Mouse (Mus musculus) forebrain, embryonic 16.5 days (tissue): ENCODE data around the gene Fam168b. TPM values are rescaled to one million over a fixed set of nuclear protein-coding genes. Genes with fewer than 3 reads are reported as not detected.

ENCODE experiments used
- ATAC-seq: fragments of 200-750 bp; cut with Nextera tagmentation; 2 replicates; pipeline ENCODE4 v1.8.0; 2017; ENCODE audit warnings: mild to moderate bottlenecking, moderate library complexity
- H3K27ac ChIP-seq: fragments of 300-500 bp; sonication (generic); 2 replicates; pipeline ENCODE4 v1.5.1; 2014; ENCODE audit warnings: low read length, control low read depth
- H3K27me3 ChIP-seq: fragments of 300-500 bp; sonication (generic); replicated peaks from 2 replicates; pipeline ENCODE4 v1.6.1; 2014; ENCODE audit warnings: low read length; ENCODE audit not compliant: control insufficient read depth, insufficient read depth
- H3K36me3 ChIP-seq: fragments of 300-500 bp; sonication (generic); 2 replicates; pipeline ENCODE4 v1.6.1; 2014; ENCODE audit not compliant: control insufficient read depth, insufficient read depth
- H3K4me1 ChIP-seq: fragments of 300-500 bp; sonication (generic); replicated peaks from 2 replicates; pipeline ENCODE4 v1.6.1; 2014; ENCODE audit warnings: low read length; ENCODE audit not compliant: control insufficient read depth, insufficient read depth
- H3K4me2 ChIP-seq: fragments of 300-500 bp; sonication (generic); 2 replicates; pipeline ENCODE4 v1.6.1; 2014; ENCODE audit warnings: mild to moderate bottlenecking, low read length, control low read depth
- H3K4me3 ChIP-seq: fragments of 300-500 bp; sonication (generic); replicated peaks from 2 replicates; pipeline ENCODE4 v1.5.1; 2014; ENCODE audit warnings: mild to moderate bottlenecking, low read length, control low read depth
- H3K9ac ChIP-seq: fragments of 300-500 bp; sonication (generic); replicated peaks from 2 replicates; pipeline ENCODE4 v1.6.1; 2014; ENCODE audit warnings: low read depth, low read length, control low read depth
- H3K9me3 ChIP-seq: fragments of 300-500 bp; sonication (generic); 2 replicates; pipeline ENCODE4 v1.6.1; 2016; ENCODE audit warnings: low read length; ENCODE audit not compliant: control insufficient read depth
- WGBS: fragments of 180-500 bp; shearing (Covaris S2); extraction: QIAGEN DNeasy Blood & Tissue Kit; methylation state at CpG from one replicate; pipeline ENCODE4 v1.1.7; 2014; 5-methylcytosine and 5-hydroxymethylcytosine counted together
- polyA plus RNA-seq: library from polyadenylated mRNA; unstranded; fragments of >200 nt; fragmentation: Nextera tagmentation; extraction: Ambion mirVana; gene quantifications from 2 replicates; pipeline ENCODE4 v1.2.1, GENCODE M21; 2015

Fam168b gene
- polyA plus RNA-seq, 1 experiment from 2014 or later, result 161 TPM

DNA sequence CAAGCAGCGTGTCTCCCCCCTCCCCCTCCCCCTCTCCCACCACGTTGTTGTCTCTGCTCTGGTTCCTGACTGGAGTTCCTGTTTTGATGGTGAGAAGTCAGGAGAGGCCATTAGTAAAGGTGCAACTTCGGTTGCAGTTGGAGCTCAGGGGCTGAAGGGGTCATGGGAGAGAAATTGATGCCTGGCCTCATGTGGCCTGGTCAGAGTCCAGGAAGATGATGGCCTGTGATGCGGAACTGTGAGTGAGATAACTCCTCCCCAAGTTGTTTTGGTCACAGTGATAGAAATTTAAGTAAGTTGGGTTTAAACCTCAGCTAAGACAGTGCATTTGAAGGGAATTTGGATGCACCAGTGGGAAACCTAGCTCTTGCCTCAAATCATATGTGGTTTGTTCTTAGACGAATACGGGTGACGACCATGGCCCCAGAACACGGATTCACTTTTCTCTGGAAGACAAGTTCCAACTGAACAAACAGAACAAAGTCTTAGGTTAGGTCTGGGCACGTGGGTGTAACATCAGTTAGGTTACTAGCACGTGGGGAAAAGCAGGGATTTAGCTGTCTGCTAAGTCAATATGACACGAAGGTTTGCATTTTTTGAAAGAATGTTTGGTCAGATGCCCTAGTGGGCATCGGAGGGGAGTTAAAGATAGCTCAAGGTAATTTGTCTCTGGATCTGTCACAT lies 12.3 kb upstream of the Fam168b start:
- H3K9ac ChIP-seq, result no peak overlapping the region
- no peak overlapping the region for H3K4me2 ChIP-seq
- H3K4me1 ChIP-seq, result peaks cover 16% of the 10 kb centered on the region
- H3K9me3 ChIP-seq, result no peaks in the 10 kb centered on the region
- no peak overlapping the region for H3K27ac ChIP-seq
- H3K27me3 ChIP-seq, result no peaks in the 10 kb centered on the region
- WGBS, result 86% methylated on average over 12 of the region's 12 CpGs
- no peak for ATAC-seq
- H3K36me3 ChIP-seq, result no peaks in the 10 kb centered on the region
- H3K4me3 ChIP-seq, result no peak overlapping the region

DNA sequence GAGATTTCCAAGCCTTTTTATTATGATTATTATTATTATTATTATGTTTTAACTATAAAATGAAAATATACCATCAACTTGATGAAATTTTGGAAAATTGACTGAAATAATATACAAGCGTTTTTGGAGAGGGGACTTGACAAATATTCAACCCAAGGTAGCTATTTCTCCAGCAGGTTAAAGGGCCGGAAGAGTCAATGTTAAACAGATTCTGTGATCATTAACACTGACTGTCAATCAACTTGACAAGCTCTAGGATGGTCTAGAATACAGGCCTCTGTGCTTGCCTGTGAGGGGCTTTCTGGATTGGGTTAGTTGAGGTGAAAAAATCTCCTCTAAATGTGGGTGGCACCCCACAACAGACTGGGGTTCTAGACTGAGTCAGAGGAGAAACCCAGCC lies 10.9 kb upstream of the Fam168b start:
- H3K4me3 ChIP-seq, result no peak overlapping the region
- no peak overlapping the region for H3K9ac ChIP-seq
- H3K36me3 ChIP-seq, result no peaks in the 10 kb centered on the region
- H3K4me2 ChIP-seq, result no peak overlapping the region
- 91% methylated on average over 2 of the region's 2 CpGs for WGBS
- H3K27ac ChIP-seq, result no peak overlapping the region
- no peak for ATAC-seq
- H3K9me3 ChIP-seq, result no peaks in the 10 kb centered on the region
- peaks cover 18% of the 10 kb centered on the region for H3K4me1 ChIP-seq
- H3K27me3 ChIP-seq, result no peaks in the 10 kb centered on the region

DNA sequence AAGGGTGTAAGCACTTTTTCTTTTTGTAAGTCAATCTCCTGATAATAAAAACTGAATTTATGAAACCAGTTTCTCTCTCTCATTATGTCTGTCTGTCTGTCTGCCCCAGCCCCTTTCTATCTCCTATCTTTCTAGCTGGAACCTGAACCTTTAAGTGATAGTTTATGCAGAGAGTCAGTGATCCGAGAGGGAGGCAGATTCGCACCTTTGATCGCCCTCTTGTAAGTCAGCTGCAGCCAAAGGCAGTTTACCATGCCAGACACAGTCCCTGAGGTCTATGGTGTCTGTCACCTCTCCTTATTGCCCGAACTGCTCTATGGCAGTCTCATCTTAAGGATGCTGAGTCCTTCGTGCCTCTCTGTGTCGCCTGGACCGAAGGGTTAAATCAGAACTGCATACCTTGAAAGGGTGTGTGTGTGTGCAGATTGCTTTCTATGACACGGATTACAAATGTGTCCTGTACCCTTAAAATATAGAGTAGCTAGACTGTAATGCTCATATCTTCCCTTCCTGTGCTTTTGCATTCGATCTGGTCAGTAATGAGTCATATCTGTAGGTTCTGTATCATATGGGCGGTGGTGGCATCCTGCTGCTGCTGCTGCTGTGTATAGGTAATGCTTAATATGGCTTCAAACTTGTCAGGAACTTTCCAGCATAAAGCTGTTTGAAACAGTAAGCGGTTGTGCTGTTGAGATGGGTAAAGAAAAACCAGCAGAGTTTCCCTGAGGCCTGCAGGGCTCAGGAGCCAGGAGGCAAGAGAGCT lies 9.4 kb upstream of the Fam168b start:
- H3K9ac ChIP-seq, result no peak overlapping the region; the same call in 1 of the 2 replicates
- no peak for ATAC-seq
- no peak overlapping the region for H3K27ac ChIP-seq
- H3K4me2 ChIP-seq, result no peak overlapping the region
- peaks cover 18% of the 10 kb centered on the region for H3K4me1 ChIP-seq
- H3K4me3 ChIP-seq, result no peak overlapping the region
- H3K36me3 ChIP-seq, result no peaks in the 10 kb centered on the region
- 83% methylated on average over 11 of the region's 11 CpGs for WGBS
- H3K9me3 ChIP-seq, result no peaks in the 10 kb centered on the region
- no peaks in the 10 kb centered on the region for H3K27me3 ChIP-seq

DNA sequence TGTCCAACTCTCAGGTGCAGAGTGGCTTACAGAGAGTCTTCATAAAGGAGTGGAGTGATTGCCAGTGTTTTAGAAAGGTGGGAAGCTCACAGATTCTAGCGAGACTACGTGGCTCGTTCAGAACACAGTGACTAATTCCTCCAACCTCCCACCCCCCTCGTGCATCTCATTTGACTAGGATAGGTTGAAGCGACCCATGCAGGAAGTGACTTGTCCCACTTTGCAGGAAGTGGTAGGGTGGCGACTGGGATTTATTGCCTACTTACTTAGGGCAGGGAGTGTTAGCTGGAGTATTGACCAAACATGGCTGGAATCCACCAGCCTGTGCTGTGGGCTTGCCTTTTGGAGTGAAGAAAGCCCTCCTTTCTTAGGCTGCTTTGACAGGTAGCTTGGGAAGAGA lies 8.7 kb upstream of the Fam168b start:
- ATAC-seq, result no peak
- Histone ChIP-seq H3K27me3 (no peaks in the 10 kb centered on the region), H3K36me3 (no peaks in the 10 kb centered on the region), H3K9ac (0 out of 2 replicates have a peak overlapping the region, but pooled peaks have one; percentile 3), H3K27ac (no peak overlapping the region), H3K9me3 (no peaks in the 10 kb centered on the region), H3K4me3 (no peak overlapping the region), H3K4me1 (peaks cover 18% of the 10 kb centered on the region), H3K4me2 (peak overlapping the region; percentile 12)
- WGBS, result 70% methylated on average over 6 of the region's 6 CpGs

DNA sequence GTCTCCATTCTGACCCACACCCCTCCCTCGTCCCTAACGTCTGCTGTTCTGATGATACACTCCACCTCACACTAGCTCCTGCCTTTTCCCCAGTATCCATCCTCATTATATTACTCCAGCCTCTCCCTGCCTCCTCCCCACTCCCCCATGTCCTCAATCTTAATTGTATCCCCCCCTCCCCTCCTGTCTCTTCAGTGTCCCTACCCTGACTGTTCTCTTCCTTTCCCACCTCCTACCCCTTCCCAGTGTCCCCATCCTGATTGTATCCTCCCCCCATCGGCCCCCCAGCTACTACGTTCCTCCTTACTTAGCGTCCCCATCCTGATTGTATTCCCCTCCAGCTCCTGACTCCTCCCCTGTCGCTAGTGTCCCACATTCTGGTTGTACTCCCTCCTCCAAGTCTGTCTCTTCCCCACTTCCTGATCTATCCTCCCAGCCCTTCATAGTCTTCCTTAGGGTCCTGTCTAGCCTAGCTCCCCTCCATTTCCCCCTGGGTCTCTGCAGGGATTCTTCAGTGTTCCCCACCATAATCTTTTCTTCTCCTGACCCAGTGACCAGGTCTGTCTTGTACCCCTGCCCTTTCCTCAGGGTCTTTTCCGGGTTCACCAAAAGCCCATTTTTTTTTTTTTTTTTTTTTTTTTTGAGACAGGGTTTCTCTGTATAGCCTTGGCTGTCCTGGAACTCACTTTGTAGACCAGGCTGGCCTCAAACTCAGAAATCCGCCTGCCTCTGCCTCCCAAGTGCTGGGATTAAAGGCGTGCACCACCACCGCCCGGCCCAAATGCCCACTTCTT lies 7.7 kb upstream of the Fam168b start:
- 35% methylated on average over 10 of the region's 11 CpGs for WGBS

DNA sequence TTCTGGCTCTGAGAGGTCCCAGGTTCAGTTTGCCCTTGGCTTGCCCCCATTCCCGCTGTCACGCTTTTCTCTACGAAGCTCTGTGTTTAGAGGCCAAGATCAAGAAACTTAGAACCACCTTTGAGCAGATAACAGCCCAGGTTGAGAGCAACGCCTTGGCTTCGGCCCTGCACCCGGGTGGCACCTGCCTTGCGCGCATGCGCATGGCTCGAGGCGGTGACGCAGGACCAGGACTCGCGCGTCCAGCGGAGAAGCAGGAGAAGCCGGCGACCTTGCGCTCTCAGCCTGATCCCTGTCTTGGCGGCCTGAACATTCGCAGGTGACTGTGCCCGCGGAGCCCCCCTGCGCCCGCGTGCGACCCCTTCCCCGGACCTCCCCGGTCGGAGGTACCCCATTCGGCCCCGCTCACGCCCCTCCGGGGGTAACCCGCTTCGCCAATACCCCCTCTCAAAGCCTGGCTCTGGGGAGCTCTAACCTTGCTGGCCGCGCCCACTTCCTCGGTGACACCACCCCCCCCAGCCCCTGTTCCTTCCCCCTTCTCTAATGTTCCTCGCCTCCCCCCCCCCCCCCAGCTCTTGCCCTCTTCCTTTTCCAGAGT lies 7.0 kb upstream of the Fam168b start, which contains the start of gene Plekhb2:
Plekhb2 (plus strand) TSS at position 232 of the 598 bp plus-strand sequence.
- no peaks in the 10 kb centered on the region for H3K27me3 ChIP-seq

More for the DNA sequence above, 7.7 kb upstream of the Fam168b start:
- Histone ChIP-seq H3K27ac (no peak overlapping the region), H3K4me3 (peak overlapping the region; percentile 91), H3K27me3 (no peaks in the 10 kb centered on the region), H3K4me1 (peaks cover 18% of the 10 kb centered on the region), H3K36me3 (no peaks in the 10 kb centered on the region), H3K9ac (peak overlapping the region; percentile 85), H3K9me3 (no peaks in the 10 kb centered on the region), H3K4me2 (peak overlapping the region; percentile 73)
- peak; percentile 65 for ATAC-seq

DNA sequence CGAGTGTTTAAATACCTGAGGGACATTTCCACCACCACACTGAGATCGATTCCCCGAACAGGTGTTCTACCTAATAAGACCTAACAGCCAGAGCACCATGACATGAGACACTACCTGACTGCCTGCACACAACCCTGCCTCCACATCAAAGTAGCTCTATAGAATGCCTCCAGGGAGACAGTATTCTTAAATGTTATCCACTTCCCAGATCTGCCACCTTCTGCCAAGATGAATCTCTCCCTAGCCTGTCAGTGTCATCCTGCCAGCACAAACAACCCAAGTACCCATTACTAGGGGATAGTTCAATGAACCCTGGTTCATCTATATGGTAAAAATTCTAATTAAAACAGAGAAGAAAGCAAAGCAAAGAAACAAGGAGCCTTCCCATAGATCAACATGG lies 4.2 kb upstream of the Fam168b start:
- ATAC-seq, result no peak
- H3K4me1 ChIP-seq, result peaks cover 17% of the 10 kb centered on the region
- H3K9me3 ChIP-seq, result no peaks in the 10 kb centered on the region
- 78% methylated on average over 3 of the region's 3 CpGs for WGBS
- H3K27me3 ChIP-seq, result no peaks in the 10 kb centered on the region
- no peak overlapping the region for H3K9ac ChIP-seq
- H3K36me3 ChIP-seq, result no peaks in the 10 kb centered on the region
- no peak overlapping the region for H3K4me2 ChIP-seq
- no peak overlapping the region for H3K4me3 ChIP-seq
- H3K27ac ChIP-seq, result no peak overlapping the region

More for the DNA sequence above, 7.0 kb upstream of the Fam168b start, which contains the start of gene Plekhb2:
- peak within 1 kb of the TSS; percentile 91 for H3K4me3 ChIP-seq
- H3K27ac ChIP-seq, result peak within 1 kb of the TSS; percentile 45; the same call in 1 of the 2 replicates
- no peaks in the 10 kb centered on the region for H3K36me3 ChIP-seq
- peak within 1 kb of the TSS; percentile 73 for H3K4me2 ChIP-seq
- H3K4me1 ChIP-seq, result peaks cover 18% of the 10 kb centered on the region
- peak; percentile 81 for ATAC-seq
- no peaks in the 10 kb centered on the region for H3K9me3 ChIP-seq
- under 1% methylated on average over 36 of the region's 40 CpGs for WGBS
- H3K9ac ChIP-seq, result peak within 1 kb of the TSS; percentile 85

DNA sequence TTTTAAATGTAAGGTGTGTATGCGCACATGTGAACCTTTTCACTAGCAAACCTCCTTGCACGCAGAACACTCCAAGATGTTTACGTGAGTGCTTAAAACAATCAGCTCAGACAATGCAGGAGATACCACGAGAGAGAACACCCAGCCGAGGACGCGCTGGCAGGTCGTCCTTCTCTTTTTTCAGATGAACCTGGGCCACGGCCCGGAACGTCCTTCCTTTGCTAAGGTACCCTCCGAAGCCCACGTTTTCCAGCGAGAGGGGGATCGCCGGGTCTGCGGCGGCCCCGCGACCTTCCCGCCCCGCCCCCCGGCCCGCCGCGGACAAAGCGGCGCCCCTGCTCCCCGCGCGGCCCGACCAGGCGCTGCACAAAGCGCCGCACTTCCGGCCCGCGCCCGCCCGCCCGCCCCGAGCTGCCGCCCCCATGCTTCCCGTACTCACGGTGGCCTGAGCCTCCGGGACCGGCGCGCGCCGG lies 440 bp downstream of the Fam168b start:
- 1% methylated on average over 35 of the region's 51 CpGs for WGBS
- H3K9me3 ChIP-seq, result no peaks in the 10 kb centered on the region
- H3K4me1 ChIP-seq, result peaks cover 29% of the 10 kb centered on the region
- no peaks in the 10 kb centered on the region for H3K36me3 ChIP-seq
- no peaks in the 10 kb centered on the region for H3K27me3 ChIP-seq
- ATAC-seq, result peak; percentile 89
- H3K4me3 ChIP-seq, result peak overlapping the region; percentile 91
- peak overlapping the region; percentile 93 for H3K4me2 ChIP-seq
- H3K27ac ChIP-seq, result peak overlapping the region; percentile 98
- H3K9ac ChIP-seq, result peak overlapping the region; percentile 93
